Mouse (Mus musculus) forebrain, embryonic 14.5 days (tissue): ENCODE data around the gene Emp3. TPM values are rescaled to one million over a fixed set of nuclear protein-coding genes. Genes with fewer than 3 reads are reported as not detected.
A peak's percentile ranks its signal among the peaks of the same experiment; 100 is the strongest.
"Not testable (repeated sequence)": the region's sequence is repeated elsewhere in the genome, so short reads cannot be mapped to it uniquely, and the experiment has no call there.

Experiments used
- ATAC-seq: fragments of 200-750 bp; cut with Nextera tagmentation; 2 replicates; pipeline ENCODE4 v1.8.0; 2017; ENCODE audit warnings: mild to moderate bottlenecking, moderate library complexity
- DNase-seq: peaks from one replicate; pipeline ENCODE4 v3.0.0-alpha.2; 2015; ENCODE audit warnings: low spot score
- H3K27ac ChIP-seq: fragments of 300-500 bp; sonication (generic); 2 replicates; pipeline ENCODE4 v1.5.1; 2014; ENCODE audit warnings: low read depth, mild to moderate bottlenecking, control low read depth, low read length, moderate library complexity
- H3K27me3 ChIP-seq: fragments of 300-500 bp; sonication (generic); replicated peaks from 2 replicates; pipeline ENCODE4 v1.6.1; 2014; ENCODE audit warnings: low read length, control low read depth, mixed read lengths; ENCODE audit not compliant: control insufficient read depth, insufficient read depth
- H3K36me3 ChIP-seq: fragments of 300-500 bp; sonication (generic); 2 replicates; pipeline ENCODE4 v1.6.1; 2014; ENCODE audit warnings: low read length, control low read depth; ENCODE audit not compliant: control insufficient read depth, insufficient read depth
- H3K4me1 ChIP-seq: fragments of 300-500 bp; sonication (generic); 2 replicates; pipeline ENCODE4 v1.6.1; 2014; ENCODE audit warnings: antibody characterized with exemption, low read length, control low read depth; ENCODE audit not compliant: control insufficient read depth, insufficient read depth
- H3K4me2 ChIP-seq: fragments of 300-500 bp; sonication (generic); 2 replicates; pipeline ENCODE4 v1.6.1; 2014; ENCODE audit warnings: mild to moderate bottlenecking, control low read depth, low read length
- H3K4me3 ChIP-seq: fragments of 300-500 bp; sonication (generic); 2 replicates; pipeline ENCODE4 v1.5.1; 2014; ENCODE audit warnings: low read depth, low read length, control low read depth
- H3K9ac ChIP-seq: fragments of 300-500 bp; sonication (generic); 2 replicates; pipeline ENCODE4 v1.6.1; 2014; ENCODE audit warnings: mild to moderate bottlenecking, low read length, control low read depth, moderate library complexity
- H3K9me3 ChIP-seq: fragments of 300-500 bp; sonication (generic); replicated peaks from 2 replicates; pipeline ENCODE4 v1.6.1; 2016; ENCODE audit warnings: low read length, control low read depth, mixed read lengths; ENCODE audit not compliant: control insufficient read depth
- WGBS: fragments of 180-500 bp; shearing (Covaris S2); extraction: QIAGEN DNeasy Blood & Tissue Kit; methylation state at CpG from one replicate; pipeline ENCODE4 v1.1.7; 2014; 5-methylcytosine and 5-hydroxymethylcytosine counted together
- polyA plus RNA-seq: library from polyadenylated mRNA; unstranded; fragments of >200 nt; fragmentation: Nextera tagmentation; extraction: Ambion mirVana; gene quantifications from 2 replicates; pipeline ENCODE4 v1.2.1, GENCODE M21; 2014

The Emp3 gene
- polyA plus RNA-seq, 1 experiment from 2014 or later: 32.8 TPM

DNA sequence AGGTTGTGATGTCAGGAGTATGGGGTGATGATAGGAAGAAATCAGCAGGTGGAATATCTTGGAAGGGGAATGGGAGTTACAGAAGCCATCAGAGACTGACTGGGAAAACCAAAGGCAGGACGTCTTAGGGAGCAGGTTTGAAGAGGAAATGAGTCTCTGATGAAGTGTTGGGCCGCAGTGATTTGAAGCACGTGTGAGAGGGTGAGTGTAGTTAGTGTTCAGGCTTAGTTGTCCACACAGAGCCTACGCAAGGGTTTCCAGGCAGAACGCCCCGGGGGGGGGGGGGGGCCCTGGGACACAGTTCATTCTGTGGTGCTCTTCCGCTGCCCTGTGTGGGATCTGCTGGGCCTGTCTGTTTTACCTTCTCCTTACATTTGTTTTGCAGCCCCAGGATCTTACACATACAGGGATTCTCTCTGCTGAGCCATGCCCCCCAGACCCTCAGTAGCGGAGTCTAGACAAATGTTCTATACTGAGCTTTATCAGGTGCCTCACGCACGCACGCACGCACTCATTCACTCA, 18.7 kb downstream of the Emp3 start:
- Histone ChIP-seq H3K4me1 (peaks cover 6% of the 10 kb centered on the region), H3K27me3 (no peaks in the 10 kb centered on the region), H3K4me2 (no peak overlapping the region), H3K4me3 (no peak overlapping the region), H3K9ac (no peak overlapping the region), H3K36me3 (no peaks in the 10 kb centered on the region), H3K9me3 (no peaks in the 10 kb centered on the region), H3K27ac (no peak overlapping the region)
- ATAC-seq: no peak
- no peak for DNase-seq
- 78% methylated on average over 11 of the region's 12 CpGs for WGBS

DNA sequence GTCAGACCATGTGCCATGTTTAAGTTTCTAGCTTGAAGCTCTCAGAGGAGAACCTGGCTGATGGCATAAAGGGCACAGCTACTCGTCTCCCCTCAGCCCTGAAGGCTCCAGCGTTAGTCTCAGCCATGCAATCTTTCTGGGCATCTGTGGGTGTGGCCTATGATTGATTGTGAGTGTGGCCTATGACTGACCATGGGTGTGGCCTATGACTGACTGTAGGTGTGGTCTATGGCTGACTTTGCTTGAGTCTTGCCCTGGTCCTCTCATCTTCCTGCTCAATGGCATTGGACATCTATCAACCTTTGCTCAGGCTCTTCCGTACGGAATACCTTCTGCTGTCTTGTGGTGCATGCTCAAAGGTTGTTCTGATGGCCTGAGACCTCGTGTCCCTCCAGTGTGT, 19.6 kb downstream of the Emp3 start:
- no peak overlapping the region for H3K4me3 ChIP-seq
- no peak for ATAC-seq
- H3K4me2 ChIP-seq: no peak overlapping the region
- DNase-seq: no peak
- no peaks in the 10 kb centered on the region for H3K9me3 ChIP-seq
- H3K36me3 ChIP-seq: no peaks in the 10 kb centered on the region
- WGBS: 61% methylated on average over 5 of the region's 5 CpGs
- H3K27me3 ChIP-seq: no peaks in the 10 kb centered on the region
- no peak overlapping the region for H3K9ac ChIP-seq
- H3K27ac ChIP-seq: no peak overlapping the region
- H3K4me1 ChIP-seq: peaks cover 9% of the 10 kb centered on the region

DNA sequence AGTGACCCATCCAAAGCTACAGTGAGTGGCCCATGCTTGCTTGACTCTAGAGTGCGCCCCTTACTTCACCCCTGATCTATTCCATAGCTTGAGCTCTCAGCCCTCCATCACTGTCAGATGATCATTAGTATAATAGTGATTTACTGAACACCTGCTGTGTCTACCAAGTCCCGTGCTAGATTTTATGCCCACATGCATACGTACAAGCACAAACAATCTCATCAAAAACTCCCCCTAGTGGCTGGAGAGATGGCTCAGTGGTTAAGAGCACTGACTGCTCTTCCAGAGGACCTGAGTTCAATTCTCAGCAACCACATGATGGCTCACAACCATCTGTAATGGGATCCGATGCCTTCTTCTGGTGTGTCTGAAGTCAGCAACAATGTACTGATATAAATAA, 23.1 kb downstream of the Emp3 start:
- not testable (repeated sequence) for H3K36me3 ChIP-seq, H3K9ac ChIP-seq, ATAC-seq, H3K4me1 ChIP-seq, H3K27ac ChIP-seq, H3K9me3 ChIP-seq, H3K4me3 ChIP-seq, H3K27me3 ChIP-seq
- peak; percentile 56 for DNase-seq
- H3K4me2 ChIP-seq: peak overlapping the region; percentile 91
- 47% methylated on average over 4 of the region's 4 CpGs for WGBS

DNA sequence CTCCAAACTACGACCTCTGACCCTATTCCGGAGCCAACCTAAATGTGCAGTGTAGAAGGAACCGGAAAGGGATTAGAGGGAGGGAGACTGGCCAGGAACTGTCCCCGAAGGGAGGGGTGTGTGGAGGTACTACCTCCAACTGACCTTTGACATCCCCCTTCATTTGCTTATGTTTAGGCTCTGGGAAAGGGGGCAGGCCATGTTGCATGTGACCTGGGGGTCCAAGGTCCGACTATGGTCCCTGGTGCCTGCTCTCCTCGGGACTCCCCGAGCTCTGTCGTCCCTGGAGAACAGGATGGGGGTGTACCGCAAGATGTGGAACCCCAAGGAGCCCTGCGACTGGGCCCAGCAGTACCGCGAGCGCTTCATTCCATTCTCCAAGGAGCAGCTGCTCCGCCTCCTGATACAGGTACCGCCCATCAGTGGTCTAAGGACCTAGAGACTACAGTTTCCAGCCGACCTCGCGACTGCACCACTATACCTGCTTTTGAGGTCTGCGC, 23.9 kb downstream of the Emp3 start:
- Histone ChIP-seq H3K36me3 (no peaks in the 10 kb centered on the region), H3K4me2 (peak overlapping the region; percentile 91), H3K9me3 (no peaks in the 10 kb centered on the region), H3K27me3 (no peaks in the 10 kb centered on the region), H3K27ac (peak overlapping the region; percentile 30; the same call in 1 of the 2 replicates), H3K4me3 (peak overlapping the region; percentile 47), H3K9ac (peak overlapping the region; percentile 68), H3K4me1 (peaks cover 9% of the 10 kb centered on the region)
- DNase-seq (peak; percentile 29), ATAC-seq (peak; percentile 30)
- under 1% methylated on average over 19 of the region's 19 CpGs for WGBS

DNA sequence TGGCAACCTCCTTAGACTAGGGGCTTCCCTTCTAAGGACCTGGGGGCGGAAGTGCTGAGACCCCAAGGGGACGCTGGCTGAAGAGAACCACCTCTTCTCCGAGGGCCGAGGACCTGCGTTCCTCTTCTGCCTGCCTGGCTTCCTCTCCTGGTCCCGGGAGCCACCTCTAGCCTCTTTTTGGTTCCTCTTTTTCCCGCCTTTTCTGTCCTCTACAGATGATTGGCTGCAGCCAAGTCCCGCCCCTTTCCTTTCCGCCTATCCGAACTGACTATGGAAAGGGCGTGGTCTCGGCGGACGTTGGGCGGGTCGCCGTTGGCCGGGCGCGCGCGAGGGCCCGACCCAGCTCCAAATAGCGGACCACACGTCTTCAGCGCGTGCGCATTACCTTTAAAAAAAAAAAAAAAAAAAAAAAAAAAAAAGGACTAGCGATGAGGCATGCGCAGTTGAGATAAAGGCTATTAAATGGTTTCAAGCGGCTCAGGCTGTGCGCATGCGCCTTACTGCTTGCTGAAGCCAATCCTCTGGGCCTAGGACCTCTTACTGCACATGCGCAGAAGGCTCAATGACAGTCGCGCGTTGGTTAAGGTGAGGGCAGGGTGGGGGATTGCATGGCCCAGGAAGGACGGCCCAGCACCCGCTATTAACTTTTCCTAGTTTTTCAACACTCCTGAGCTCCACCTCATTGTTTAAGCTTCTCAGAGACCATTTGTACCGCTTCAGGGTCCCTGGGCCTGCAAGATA, 24.5 kb downstream of the Emp3 start, which contains the start of the genes Syngr4 and Tmem143:
Gene Syngr4 (minus strand): TSS at position 198 of the 741 bp plus-strand sequence.
Gene Tmem143 (plus strand): TSS at position 425 of the 741 bp plus-strand sequence.
- H3K9me3 ChIP-seq: no peaks in the 10 kb centered on the region
- peak within 1 kb of the TSS; percentile 30; the same call in 1 of the 2 replicates for H3K27ac ChIP-seq
- H3K4me2 ChIP-seq: peak within 1 kb of the TSS; percentile 91
- H3K4me3 ChIP-seq: peak within 1 kb of the TSS; percentile 47
- peak; percentile 100 for DNase-seq
- H3K9ac ChIP-seq: peak within 1 kb of the TSS; percentile 68
- no peaks in the 10 kb centered on the region for H3K27me3 ChIP-seq
- peak; percentile 92 for ATAC-seq
- peaks cover 9% of the 10 kb centered on the region for H3K4me1 ChIP-seq
- WGBS: 1% methylated on average over 40 of the region's 40 CpGs
- H3K36me3 ChIP-seq: no peaks in the 10 kb centered on the region

DNA sequence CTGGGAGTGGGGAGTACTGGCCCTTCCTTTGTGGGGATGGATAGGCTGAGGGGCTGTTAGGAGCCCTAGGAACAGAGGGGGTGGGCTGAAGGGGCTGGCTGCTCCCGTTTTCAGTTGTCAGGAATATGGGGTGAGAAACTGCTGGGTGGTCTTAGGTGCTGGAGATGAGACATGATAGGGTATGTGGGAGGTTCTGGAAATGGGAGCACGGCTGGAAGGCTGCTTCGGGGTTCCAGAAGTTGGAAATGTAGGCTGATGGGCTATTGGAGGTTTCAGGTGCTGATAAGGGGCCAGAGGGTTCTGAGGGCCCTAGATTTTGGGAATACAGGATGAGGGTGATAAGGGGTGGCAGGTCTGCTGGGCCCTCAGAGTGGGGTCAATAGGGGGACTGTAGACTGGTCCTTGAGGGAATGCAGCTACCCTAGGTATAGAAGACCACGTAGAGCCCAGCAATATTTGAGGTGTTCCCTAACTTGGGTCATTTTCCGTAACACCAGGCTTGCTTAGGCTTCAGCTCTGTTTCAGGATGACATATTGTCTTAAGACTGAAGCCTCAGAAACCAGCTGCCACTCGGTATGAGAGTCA, 25.2 kb downstream of the Emp3 start:
- Histone ChIP-seq H3K4me2 (peak overlapping the region; percentile 34), H3K9ac (no peak overlapping the region), H3K27ac (no peak overlapping the region), H3K36me3 (no peaks in the 10 kb centered on the region), H3K4me1 (peaks cover 9% of the 10 kb centered on the region), H3K9me3 (no peaks in the 10 kb centered on the region), H3K27me3 (no peaks in the 10 kb centered on the region), H3K4me3 (peak overlapping the region; percentile 47)
- no peak for DNase-seq
- WGBS: 73% methylated on average over 6 of the region's 6 CpGs
- ATAC-seq: peak; percentile 19; the same call in 1 of the 2 replicates

DNA sequence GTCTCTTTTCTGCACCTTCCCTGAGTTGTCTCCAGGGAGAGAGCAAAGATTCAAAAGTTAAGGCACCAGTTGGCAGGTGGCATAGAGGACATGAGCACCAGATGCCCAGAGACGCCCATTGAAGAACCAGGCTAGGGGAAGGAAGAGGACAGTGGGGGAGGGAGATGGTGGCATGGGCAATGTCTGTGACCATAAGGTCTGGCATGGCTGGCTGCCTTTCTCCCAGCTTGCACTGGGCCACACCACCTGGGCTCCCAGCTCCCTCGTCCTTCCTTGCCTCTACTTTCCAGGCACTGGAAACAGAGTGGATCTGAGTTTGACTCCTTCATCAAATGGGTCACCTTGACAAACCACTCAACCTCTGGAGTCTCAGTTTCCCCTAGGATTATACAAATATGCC, 28.6 kb downstream of the Emp3 start:
- WGBS: 83% methylated on average over 2 of the region's 2 CpGs
- DNase-seq: no peak
- peaks cover 5% of the 10 kb centered on the region for H3K4me1 ChIP-seq
- no peaks in the 10 kb centered on the region for H3K27me3 ChIP-seq
- no peak overlapping the region for H3K4me3 ChIP-seq
- H3K9me3 ChIP-seq: no peaks in the 10 kb centered on the region
- no peak overlapping the region for H3K4me2 ChIP-seq
- no peaks in the 10 kb centered on the region for H3K36me3 ChIP-seq
- ATAC-seq: no peak
- H3K27ac ChIP-seq: no peak overlapping the region
- H3K9ac ChIP-seq: no peak overlapping the region

DNA sequence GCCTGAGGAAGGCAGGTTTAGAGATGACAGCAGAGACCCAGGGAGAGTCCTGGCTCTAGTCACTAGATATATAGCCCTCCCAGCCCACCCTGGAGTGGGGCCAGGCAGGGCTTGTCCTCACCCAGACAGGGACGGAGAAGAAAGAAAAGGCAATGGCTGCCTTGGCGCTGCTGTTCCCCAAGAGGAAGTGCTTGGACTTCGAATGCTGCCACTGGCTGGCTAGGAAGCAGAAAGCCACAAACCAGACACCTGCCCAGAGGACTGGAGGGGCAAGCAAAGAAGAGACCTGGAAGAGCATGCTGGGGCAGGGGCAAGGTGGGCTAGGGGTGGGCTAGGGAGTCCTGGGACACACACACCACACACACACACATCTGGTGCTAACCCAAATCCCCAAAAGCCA, 34.0 kb downstream of the Emp3 start:
- H3K36me3 ChIP-seq: peaks cover 36% of the 10 kb centered on the region
- H3K27me3 ChIP-seq: no peaks in the 10 kb centered on the region
- H3K27ac ChIP-seq: no peak overlapping the region
- H3K4me2 ChIP-seq: no peak overlapping the region
- H3K9me3 ChIP-seq: no peaks in the 10 kb centered on the region
- ATAC-seq: no peak
- no peak for DNase-seq
- no peak overlapping the region for H3K4me3 ChIP-seq
- H3K4me1 ChIP-seq: no peaks in the 10 kb centered on the region
- H3K9ac ChIP-seq: no peak overlapping the region
- 60% methylated on average over 3 of the region's 3 CpGs for WGBS

DNA sequence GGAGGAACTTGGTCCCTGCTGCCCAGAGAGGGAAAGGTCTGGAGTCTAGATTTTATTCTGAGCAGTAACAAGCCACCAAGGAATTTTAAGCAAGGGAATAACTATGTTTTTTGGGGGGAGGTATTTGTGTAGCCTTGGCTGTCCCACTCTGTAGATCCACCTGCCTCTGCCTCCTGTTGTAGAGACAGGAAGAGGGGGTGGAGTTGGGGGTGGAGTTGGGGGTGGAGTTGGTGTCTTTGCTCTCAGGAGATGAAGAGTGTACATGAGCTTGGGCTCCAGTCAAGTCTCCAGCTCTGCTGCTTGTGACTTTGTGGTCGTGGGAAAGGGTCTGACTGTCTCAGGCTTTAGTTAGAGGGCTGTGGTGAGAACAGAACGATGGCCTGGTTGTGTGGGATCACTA, 40.2 kb downstream of the Emp3 start:
- Histone ChIP-seq H3K4me3 (no peak overlapping the region), H3K36me3 (peaks cover 87% of the 10 kb centered on the region), H3K4me1 (no peaks in the 10 kb centered on the region), H3K9me3 (no peaks in the 10 kb centered on the region), H3K27me3 (no peaks in the 10 kb centered on the region), H3K9ac (no peak overlapping the region), H3K4me2 (no peak overlapping the region), H3K27ac (no peak overlapping the region)
- no peak for ATAC-seq
- WGBS: 90% methylated on average over 2 of the region's 2 CpGs
- no peak for DNase-seq
